Mouse (Mus musculus) ES-E14 (cell line): ENCODE results near the gene Psmb8.
"Not testable (repeated sequence)": the region's sequence is repeated elsewhere in the genome, so short reads cannot be mapped to it uniquely, and the experiment has no call there.

ENCODE experiments used
- CHD2 ChIP-seq: IDR thresholded peaks from 2 replicates; pipeline ENCODE4 v1.6.1; 2014; ENCODE audit warnings: mild to moderate bottlenecking, low read depth, low read length, inconsistent platforms
- HCFC1 ChIP-seq: IDR thresholded peaks from 2 replicates; pipeline ENCODE4 v1.6.1; 2012; ENCODE audit warnings: low read length, inconsistent platforms, borderline replicate concordance; ENCODE audit not compliant: insufficient read depth
- MAFK ChIP-seq: IDR thresholded peaks from 2 replicates; pipeline ENCODE4 v1.6.1; 2014; ENCODE audit warnings: mild to moderate bottlenecking, low read depth, low read length, inconsistent platforms; ENCODE audit not compliant: insufficient read depth
- ZC3H11A ChIP-seq: IDR thresholded peaks from 2 replicates; pipeline ENCODE4 v1.6.1; 2012; ENCODE audit warnings: low read depth, mild to moderate bottlenecking, inconsistent platforms, low read length, borderline replicate concordance
- ZNF384 ChIP-seq: IDR thresholded peaks from 2 replicates; pipeline ENCODE4 v1.6.1; 2012; ENCODE audit warnings: low read depth, low read length, inconsistent platforms

DNA sequence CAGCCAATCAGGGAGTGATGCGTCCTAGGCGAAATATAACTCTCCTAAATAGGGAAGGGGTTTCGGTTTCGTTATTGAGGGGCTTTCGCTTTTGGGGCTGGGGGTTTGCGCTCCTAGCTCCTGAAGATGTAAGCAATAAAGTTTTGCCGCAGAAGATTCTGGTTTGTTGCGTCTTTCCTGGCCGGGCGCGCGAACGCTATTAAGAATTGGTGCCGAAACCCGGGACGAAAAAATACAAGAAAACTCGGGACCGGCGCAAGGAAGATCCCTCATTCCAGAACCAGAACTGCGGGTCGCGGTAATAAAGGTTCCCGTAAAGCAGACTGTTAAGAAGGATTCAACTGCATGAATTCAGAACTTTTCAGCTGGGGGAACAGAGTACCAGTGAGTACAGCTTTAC, 28.4 kb downstream of the Psmb8 start:
- not testable (repeated sequence) for TF ChIP-seq ZC3H11A, MAFK, ZNF384, HCFC1, CHD2
